Mouse (Mus musculus) heart, adult 2 months (tissue): ENCODE data around the gene Tap1.

Source experiments
- CTCF ChIP-seq: fragments of 200-600 bp; IDR thresholded peaks from 2 replicates; pipeline ENCODE4 v1.8.1; 2022; ENCODE audit warnings: antibody characterized with exemption, mild to moderate bottlenecking, moderate library complexity
- EP300 ChIP-seq: fragments of 200-500 bp; IDR thresholded peaks from 2 replicates; pipeline ENCODE4 v1.6.1; 2011; ENCODE audit warnings: low read depth, low read length, control low read depth; ENCODE audit not compliant: insufficient read depth
- POLR2A ChIP-seq: fragments of 200-500 bp; IDR thresholded peaks from 2 replicates; pipeline ENCODE4 v1.6.1; 2011; ENCODE audit warnings: mild to moderate bottlenecking, low read depth, low read length, control low read depth; ENCODE audit not compliant: insufficient read depth

- TF ChIP-seq CTCF (no peak), EP300 (no peak), POLR2A (no peak)
Observed at GRCm38 (mm10) chr17:34179913-34180859, 7.2 kb upstream of the Tap1 start.
